Mouse (Mus musculus) limb, embryonic 14.5 days (tissue): ENCODE measurements around the gene Ginm1. TPM values are rescaled to one million over a fixed set of nuclear protein-coding genes. Genes with fewer than 3 reads are reported as not detected.
"Not testable (repeated sequence)": the region's sequence is repeated elsewhere in the genome, so short reads cannot be mapped to it uniquely, and the experiment has no call there.

Experiments
- ATAC-seq: fragments of 200-750 bp; cut with Nextera tagmentation; 2 replicates; pipeline ENCODE4 v1.8.0; 2017; ENCODE audit warnings: low read depth, moderate number of reproducible peaks, moderate TSS enrichment; ENCODE audit not compliant: low FRiP score
- DNase-seq: peaks from one replicate; pipeline ENCODE4 v3.0.0-alpha.2; 2015; ENCODE audit warnings: low spot score
- H3K27ac ChIP-seq: fragments of 300-500 bp; sonication (generic); replicated peaks from 2 replicates; pipeline ENCODE4 v1.5.1; 2014; ENCODE audit warnings: low read depth, mild to moderate bottlenecking, low read length, moderate library complexity, mixed read lengths
- H3K27me3 ChIP-seq: fragments of 300-500 bp; sonication (generic); 2 replicates; pipeline ENCODE4 v1.6.1; 2014; ENCODE audit warnings: low read length, mixed read lengths; ENCODE audit not compliant: control insufficient read depth, insufficient read depth
- H3K36me3 ChIP-seq: fragments of 300-500 bp; sonication (generic); 2 replicates; pipeline ENCODE4 v1.6.1; 2014; ENCODE audit warnings: mild to moderate bottlenecking, low read length, moderate library complexity, mixed read lengths; ENCODE audit not compliant: control insufficient read depth, insufficient read depth
- H3K4me1 ChIP-seq: fragments of 300-500 bp; sonication (generic); 2 replicates; pipeline ENCODE4 v1.6.1; 2014; ENCODE audit warnings: antibody characterized with exemption, low read length, mixed read lengths; ENCODE audit not compliant: control insufficient read depth, insufficient read depth
- H3K4me2 ChIP-seq: fragments of 300-500 bp; sonication (generic); replicated peaks from 2 replicates; pipeline ENCODE4 v1.6.1; 2014; ENCODE audit warnings: low read depth, mild to moderate bottlenecking, low read length, moderate library complexity; ENCODE audit not compliant: severe bottlenecking
- H3K4me3 ChIP-seq: fragments of 300-500 bp; sonication (generic); replicated peaks from 2 replicates; pipeline ENCODE4 v1.5.1; 2014; ENCODE audit warnings: low read length
- H3K9ac ChIP-seq: fragments of 300-500 bp; sonication (generic); 2 replicates; pipeline ENCODE4 v1.6.1; 2014; ENCODE audit warnings: mild to moderate bottlenecking, low read depth, low read length, moderate library complexity; ENCODE audit not compliant: severe bottlenecking
- H3K9me3 ChIP-seq: fragments of 300-500 bp; sonication (generic); 2 replicates; pipeline ENCODE4 v1.6.1; 2016; ENCODE audit warnings: low read length; ENCODE audit not compliant: control insufficient read depth
- POLR2A ChIP-seq: fragments of 200-500 bp; IDR thresholded peaks from 2 replicates; pipeline ENCODE4 v1.8.0; 2012; ENCODE audit warnings: inconsistent platforms, mild to moderate bottlenecking, moderate library complexity, borderline replicate concordance; ENCODE audit not compliant: insufficient read depth, insufficient read length; ENCODE audit errors: extremely low read depth
- WGBS: fragments of 180-500 bp; shearing (Covaris S2); extraction: QIAGEN DNeasy Blood & Tissue Kit; methylation state at CpG from one replicate; pipeline ENCODE4 v1.1.7; 2014; 5-methylcytosine and 5-hydroxymethylcytosine counted together
- polyA plus RNA-seq, 2 experiments: library from polyadenylated mRNA; depleted of rRNA in 1 of 2; stranded (reverse) in 1 of 2; unstranded in 1 of 2; fragments of >200 nt; fragmentation: Nextera tagmentation in 1 of 2; extraction: Ambion mirVana in 1 of 2; gene quantifications; 2 replicates each; pipeline versions ENCODE4 v1.2.1 to v1.2.3; 2012 to 2014

The Ginm1 gene
- polyA plus RNA-seq, 2 experiments, result 49.2 to 86.2 TPM

DNA sequence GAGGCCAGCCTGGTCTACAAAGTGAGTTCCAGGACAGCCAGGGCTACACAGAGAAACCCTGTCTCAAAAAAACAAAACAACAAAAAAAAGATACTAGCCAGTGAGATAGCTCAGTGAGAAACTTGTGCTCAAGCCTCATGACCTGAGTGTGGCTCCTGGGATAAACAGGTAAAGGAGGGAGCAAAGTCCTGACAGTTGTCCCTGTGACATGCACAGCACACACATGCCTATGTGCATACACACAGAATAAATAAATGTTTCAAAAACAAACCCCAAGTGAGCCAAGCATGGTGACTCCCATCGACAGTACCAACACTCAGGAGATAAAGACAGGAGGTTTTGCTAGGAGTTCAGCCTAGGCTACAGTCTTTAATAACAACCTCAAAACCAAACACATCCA is 19.9 kb downstream of the Ginm1 start:
- ATAC-seq (no peak), DNase-seq (no peak)
- Histone ChIP-seq H3K9ac (no peak overlapping the region), H3K36me3 (peaks cover 76% of the 10 kb centered on the region), H3K4me2 (no peak overlapping the region), H3K4me1 (no peaks in the 10 kb centered on the region), H3K9me3 (no peaks in the 10 kb centered on the region), H3K4me3 (no peak overlapping the region), H3K27me3 (no peaks in the 10 kb centered on the region), H3K27ac (no peak overlapping the region)
- WGBS, result 94% methylated on average over 1 of the region's 1 CpGs
- TF ChIP-seq POLR2A, result no peak

DNA sequence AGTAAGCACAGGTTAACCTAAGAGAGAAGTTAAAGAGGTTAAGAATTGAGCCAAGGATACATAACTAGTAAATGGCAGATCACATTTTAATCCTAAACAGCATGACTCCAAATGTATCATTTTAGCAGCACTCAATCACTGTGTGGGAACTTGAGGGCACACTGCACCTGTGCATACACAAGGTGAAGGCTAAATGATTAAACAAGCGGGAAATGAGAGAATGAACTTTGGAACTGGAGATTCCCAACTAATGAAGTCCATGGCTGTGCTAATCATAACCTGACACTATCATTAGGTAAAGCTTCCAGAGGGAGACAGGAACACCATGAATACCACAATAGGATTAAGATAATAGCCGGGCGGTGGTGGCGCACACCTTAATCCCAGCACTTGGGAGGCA is 20.3 kb downstream of the Ginm1 start:
- ATAC-seq (no peak), DNase-seq (no peak)
- TF ChIP-seq POLR2A, result no peak
- no peak overlapping the region for H3K9ac ChIP-seq
- H3K27ac ChIP-seq, result no peak overlapping the region
- WGBS, result 98% methylated on average over 4 of the region's 4 CpGs
- no peak overlapping the region for H3K4me2 ChIP-seq
- no peaks in the 10 kb centered on the region for H3K4me1 ChIP-seq
- H3K9me3 ChIP-seq, result no peaks in the 10 kb centered on the region
- peaks cover 75% of the 10 kb centered on the region for H3K36me3 ChIP-seq
- no peak overlapping the region for H3K4me3 ChIP-seq
- no peaks in the 10 kb centered on the region for H3K27me3 ChIP-seq

DNA sequence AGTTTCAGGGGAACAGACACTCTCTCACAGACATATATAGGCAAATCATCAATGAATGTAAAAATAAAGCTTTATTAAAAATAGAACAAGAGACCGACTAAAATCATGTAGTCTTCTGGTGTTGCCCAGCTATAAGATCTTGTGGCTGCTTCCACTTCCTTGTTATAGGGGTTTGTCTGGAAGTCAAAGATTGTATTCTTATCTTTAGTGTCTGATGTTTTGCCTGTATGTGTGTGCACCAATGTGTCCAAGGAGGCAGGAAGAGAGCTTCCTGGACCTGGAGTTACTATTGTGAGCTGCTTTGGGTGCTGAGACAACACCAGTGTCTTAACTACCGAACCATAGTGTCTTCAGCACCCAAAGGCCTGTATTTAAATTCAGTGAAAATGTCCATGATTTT is 35.1 kb downstream of the Ginm1 start:
- H3K4me3 ChIP-seq, result no peak overlapping the region
- no peaks in the 10 kb centered on the region for H3K27me3 ChIP-seq
- WGBS, result 90% methylated on average over 2 of the region's 2 CpGs
- H3K27ac ChIP-seq, result no peak overlapping the region
- H3K4me1 ChIP-seq, result no peaks in the 10 kb centered on the region
- H3K9me3 ChIP-seq, result no peaks in the 10 kb centered on the region
- no peak for ATAC-seq
- peaks cover 74% of the 10 kb centered on the region for H3K36me3 ChIP-seq
- TF ChIP-seq POLR2A, result no peak
- no peak overlapping the region for H3K9ac ChIP-seq
- H3K4me2 ChIP-seq, result no peak overlapping the region
- no peak for DNase-seq

DNA sequence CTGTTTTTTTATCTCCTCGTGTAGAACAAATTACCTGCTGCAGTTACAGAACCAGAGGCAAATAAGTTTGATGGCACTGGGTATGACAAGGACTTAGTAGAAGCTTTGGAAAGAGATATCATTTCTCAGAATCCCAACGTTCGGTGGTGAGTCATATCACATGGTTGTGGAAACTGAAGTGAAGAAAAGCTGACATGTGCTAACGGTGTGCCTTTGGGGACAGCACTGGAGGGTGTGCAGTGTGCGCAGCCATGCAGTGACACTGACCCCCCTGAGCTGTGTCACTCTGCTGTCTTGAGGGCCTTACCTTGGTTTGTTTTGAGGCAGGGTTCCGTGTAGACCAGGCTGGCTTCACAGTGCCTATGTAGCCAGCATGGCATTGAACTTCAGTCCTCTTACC is 43.9 kb downstream of the Ginm1 start:
- TF ChIP-seq POLR2A, result no peak
- Histone ChIP-seq H3K4me3 (no peak overlapping the region), H3K36me3 (peaks cover 68% of the 10 kb centered on the region), H3K9ac (no peak overlapping the region), H3K27me3 (no peaks in the 10 kb centered on the region), H3K9me3 (no peaks in the 10 kb centered on the region), H3K4me2 (no peak overlapping the region), H3K27ac (no peak overlapping the region), H3K4me1 (no peaks in the 10 kb centered on the region)
- DNase-seq (no peak), ATAC-seq (no peak)
- WGBS, result 88% methylated on average over 6 of the region's 6 CpGs

DNA sequence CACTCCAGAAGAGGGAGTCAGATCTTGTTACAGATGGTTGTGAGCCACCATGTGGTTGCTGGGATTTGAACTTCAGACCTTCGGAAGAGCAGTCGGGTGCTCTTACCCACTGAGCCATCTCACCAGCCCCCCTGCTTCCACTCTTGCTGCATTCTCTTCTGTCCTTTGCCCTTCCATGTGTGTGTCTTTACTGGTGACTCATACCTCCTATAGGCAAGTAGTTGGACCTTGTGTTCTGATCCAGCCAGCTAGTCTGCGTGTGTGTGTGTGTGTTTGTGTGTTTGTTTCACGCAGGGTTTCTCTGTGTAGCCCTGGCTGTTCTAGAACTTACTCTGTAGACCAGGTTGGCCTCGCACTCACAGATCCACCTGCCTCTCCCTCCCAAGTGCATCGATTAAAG is 47.1 kb downstream of the Ginm1 start:
- not testable (repeated sequence) for H3K4me3 ChIP-seq, H3K9ac ChIP-seq, H3K4me1 ChIP-seq, ATAC-seq, H3K9me3 ChIP-seq, H3K4me2 ChIP-seq, H3K27me3 ChIP-seq, DNase-seq, H3K27ac ChIP-seq
- 93% methylated on average over 6 of the region's 6 CpGs for WGBS
- peaks cover 70% of the 10 kb centered on the region for H3K36me3 ChIP-seq

DNA sequence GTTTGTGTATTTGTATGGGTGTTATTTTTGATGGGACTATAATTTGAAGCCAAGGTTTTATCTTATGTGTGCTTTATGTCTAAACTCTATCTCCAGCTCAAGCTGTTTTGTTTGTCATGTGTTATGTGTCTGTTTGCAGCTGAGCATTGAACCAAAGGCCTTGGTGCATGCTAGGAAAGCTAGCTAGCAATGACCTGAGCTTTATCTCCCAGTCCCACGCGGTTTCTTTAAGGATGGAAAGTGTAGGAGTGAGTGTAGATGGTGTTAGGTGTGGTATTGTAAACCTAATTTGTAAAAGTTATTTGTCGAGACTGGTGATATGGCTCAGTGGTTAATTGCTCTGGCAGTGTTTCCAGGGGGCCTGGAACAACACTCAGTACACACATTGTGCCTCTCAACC is 54.7 kb downstream of the Ginm1 start:
- H3K4me3 ChIP-seq, result no peak overlapping the region
- H3K9me3 ChIP-seq, result no peaks in the 10 kb centered on the region
- no peaks in the 10 kb centered on the region for H3K27me3 ChIP-seq
- no peak overlapping the region for H3K4me2 ChIP-seq
- ATAC-seq, result no peak
- no peak overlapping the region for H3K27ac ChIP-seq
- TF ChIP-seq POLR2A, result no peak
- no peak for DNase-seq
- no peak overlapping the region for H3K9ac ChIP-seq
- peaks cover 20% of the 10 kb centered on the region for H3K36me3 ChIP-seq
- WGBS, result 75% methylated on average over 3 of the region's 3 CpGs
- H3K4me1 ChIP-seq, result no peaks in the 10 kb centered on the region
